Mouse (Mus musculus) adrenal gland (tissue): ENCODE measurements around the gene Etl4.
"Not testable (repeated sequence)": the region's sequence is repeated elsewhere in the genome, so short reads cannot be mapped to it uniquely, and the experiment has no call there.

Source experiments
- intact Hi-C: fragments of 180-260 bp; cut with DNase I; formaldehyde crosslinking; loops from one replicate; pipeline ENCODE4 v1.15.1; 2025

Etl4 gene

GRCm38 (mm10) chr2:20294596-20294995, 385.0 kb downstream of the Etl4 start:
- intact Hi-C loops, result no loop called here

GRCm38 (mm10) chr2:20302517-20302916, 392.9 kb downstream of the Etl4 start:
- intact Hi-C loops, result no loop called here

DNA sequence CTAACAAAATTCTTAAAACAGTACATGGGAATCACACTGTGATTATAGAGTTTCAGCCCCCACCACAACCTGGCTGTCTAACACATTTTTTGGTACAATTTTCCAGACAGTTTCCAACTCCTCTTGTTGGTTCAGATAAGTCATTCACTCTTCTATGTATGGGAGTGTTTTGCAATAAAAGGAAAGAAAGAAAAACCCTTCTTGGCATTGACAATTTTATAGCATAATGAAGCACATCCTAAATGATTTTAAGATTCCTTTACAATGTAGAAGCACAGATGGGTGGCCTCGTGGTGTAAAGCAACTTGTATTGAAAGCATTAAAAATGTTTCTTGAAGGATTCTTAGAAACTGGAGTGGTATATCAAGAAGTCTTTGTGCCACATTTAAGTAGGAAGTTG, 415.4 kb downstream of the Etl4 start:
- intact Hi-C loops, result no loop called here

- intact Hi-C loops, result no loop called here
These were observed 426.6 kb downstream of the Etl4 start for GRCm38 (mm10) chr2:20336176-20336575.

DNA sequence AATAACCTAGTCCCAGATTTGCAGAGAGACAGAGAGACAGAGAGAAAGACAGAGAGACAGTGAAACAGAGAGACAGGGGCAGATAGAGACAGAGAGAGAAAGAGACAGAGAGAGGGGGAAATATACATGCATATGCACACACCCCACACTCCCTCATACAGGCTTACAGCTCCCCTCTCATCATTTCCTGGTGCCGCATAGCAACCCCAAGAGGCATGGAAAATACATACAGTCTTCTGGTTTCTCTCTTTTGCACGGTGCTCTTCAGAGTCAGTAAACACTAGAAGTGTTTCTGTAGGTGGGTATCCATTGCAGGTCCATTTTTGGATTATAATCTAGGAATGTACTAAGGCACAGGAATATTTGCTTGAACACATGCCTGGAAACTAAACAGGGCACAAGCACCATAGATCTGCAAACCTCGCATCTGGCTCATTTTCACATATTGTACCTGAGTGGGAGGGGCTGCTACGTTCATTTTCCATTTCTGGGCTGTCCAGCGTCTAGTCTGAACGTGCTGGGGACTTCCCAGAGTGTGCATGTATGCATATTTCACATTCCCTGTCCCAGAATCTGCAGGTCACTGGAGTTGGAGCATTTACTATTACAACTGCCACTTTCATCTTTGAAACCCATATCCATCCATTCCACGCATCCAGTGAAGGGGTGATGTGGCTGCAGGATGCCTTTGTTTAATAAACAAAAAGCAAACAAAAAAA, 429.6 kb downstream of the Etl4 start:
- intact Hi-C loops, result no loop called here

DNA sequence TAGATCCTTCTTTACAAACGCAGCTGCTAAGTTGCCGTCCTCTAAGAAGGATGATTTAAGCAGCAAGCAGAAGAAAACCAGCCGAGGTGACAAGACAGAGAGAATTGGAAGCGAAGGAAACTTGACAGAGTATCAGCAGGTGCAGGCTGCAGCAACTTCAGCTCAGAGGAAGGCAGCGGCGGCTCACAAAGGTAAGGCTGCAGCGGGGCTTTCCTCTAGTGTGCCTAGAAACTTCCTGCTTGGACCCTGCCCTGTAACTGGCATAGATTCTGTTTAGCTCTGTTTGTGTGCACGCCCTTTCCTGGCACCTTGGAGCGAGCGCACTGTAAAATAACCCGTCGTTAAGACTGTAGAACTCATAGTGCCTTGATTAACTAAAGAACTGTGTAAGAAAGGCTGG, 430.3 kb downstream of the Etl4 start:
- intact Hi-C loops, result no loop called here

- intact Hi-C loops, result no loop called here
These were observed 437.3 kb downstream of the Etl4 start for GRCm38 (mm10) chr2:20346873-20347272.

- intact Hi-C loops, result no loop called here
These were observed 439.7 kb downstream of the Etl4 start for GRCm38 (mm10) chr2:20349268-20349667.

GRCm38 (mm10) chr2:20352796-20353195, 443.2 kb downstream of the Etl4 start:
- intact Hi-C loops, result no loop called here

- intact Hi-C loops, result no loop called here
These were observed 467.4 kb downstream of the Etl4 start for GRCm38 (mm10) chr2:20377026-20377425.

DNA sequence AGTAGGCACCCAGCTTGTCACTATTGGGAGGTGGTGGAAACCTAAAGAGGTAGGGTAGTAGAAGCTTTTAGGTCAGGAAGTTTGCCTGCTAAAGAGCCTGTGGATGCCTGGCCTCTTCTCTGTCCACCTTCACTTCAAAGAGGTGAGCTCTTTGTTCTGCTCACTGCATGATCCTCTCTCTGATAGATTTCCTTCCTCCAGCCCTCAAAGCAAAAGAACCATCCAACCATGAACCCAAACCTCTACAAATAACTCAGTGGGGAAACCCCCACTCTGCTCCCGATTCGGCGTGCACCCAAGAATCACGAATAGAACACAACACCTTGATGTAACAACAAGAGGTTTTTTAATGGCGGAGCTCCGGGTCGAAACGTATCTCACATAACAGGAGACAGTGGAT, 471.3 kb downstream of the Etl4 start:
- intact Hi-C loops, result not testable (repeated sequence)

DNA sequence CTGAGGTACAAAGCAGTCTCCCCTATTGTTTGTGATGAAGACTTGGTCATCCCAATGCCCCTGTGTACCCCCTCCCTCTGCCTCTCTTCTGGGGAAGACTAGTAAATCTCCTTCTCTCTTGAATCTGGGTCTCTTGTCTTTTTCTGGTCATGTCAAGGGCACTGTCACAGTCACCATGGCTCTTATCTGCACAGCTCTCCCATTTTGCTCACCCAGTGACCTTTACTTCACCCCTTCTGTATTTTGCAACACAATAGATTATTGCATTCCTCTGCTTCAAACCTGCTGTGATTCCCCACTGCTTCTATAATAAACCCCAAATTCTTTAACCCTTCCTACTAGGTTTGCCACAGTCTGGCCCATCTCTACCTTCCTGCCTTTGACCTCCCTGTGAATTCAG, 484.5 kb downstream of the Etl4 start:
- intact Hi-C loops, result no loop called here

- intact Hi-C loops, result no loop called here
These were observed 487.4 kb downstream of the Etl4 start for GRCm38 (mm10) chr2:20396978-20397377.

DNA sequence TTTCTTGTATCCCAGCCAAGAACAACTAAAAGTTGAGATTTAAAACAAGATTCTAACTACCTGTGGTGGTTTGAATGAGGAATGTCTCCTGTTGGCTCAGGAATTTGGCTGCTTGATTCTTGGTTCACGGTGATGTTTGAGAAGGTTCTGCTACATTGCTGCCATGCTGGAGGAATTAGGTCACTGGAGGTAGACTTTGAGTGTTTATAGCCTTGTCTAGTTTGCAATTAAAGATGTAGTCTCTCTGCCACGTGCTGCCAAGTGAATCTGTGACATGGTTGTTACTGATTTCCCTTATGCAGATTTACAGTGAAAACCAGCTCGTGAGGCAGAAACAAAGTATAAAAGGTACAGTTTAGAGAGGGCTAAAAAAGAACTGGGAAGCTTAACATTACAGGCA, 491.0 kb downstream of the Etl4 start:
- intact Hi-C loops, result no loop called here

- intact Hi-C loops, result no loop called here
These were observed 494.8 kb downstream of the Etl4 start for GRCm38 (mm10) chr2:20404395-20404794.

DNA sequence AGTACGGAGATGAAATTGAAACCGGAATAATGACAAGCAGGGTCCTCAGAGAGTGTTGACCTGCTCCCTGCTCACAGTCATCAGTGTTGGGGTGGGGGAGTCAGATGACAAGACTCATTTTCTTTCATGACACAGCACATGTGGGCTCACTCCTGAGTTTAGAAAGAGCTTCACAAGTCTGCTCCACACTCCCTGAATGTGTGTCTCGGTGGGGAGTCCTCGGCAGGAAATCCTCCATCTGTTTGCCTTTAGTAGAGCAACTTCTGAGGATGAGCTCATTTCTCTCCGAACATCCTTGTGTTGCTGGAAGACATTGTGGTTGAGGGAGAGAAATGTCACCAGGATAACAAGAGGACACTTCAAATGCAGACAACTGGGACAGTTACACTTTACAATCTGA, 497.5 kb downstream of the Etl4 start:
- intact Hi-C loops, result no loop called here

DNA sequence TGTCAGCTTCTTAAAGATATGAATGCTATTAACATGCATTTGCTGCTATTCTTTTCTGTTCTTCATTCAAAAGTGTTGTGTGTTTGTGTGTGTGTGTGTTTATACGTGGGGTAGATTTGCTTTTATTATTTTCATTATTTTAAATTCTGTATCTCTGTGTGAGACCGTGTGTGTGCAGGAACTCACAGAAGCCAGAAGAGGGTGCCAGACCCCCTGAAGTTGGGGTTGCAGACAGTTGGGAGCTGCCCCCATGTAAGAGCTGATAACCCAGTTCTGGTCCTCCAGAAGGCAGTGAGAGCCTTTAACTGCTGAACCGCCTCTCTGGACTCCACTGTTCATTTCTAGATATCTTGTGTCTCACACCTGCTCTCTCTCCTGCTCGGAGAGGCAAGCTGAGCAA, 505.3 kb downstream of the Etl4 start:
- intact Hi-C loops, result no loop called here

DNA sequence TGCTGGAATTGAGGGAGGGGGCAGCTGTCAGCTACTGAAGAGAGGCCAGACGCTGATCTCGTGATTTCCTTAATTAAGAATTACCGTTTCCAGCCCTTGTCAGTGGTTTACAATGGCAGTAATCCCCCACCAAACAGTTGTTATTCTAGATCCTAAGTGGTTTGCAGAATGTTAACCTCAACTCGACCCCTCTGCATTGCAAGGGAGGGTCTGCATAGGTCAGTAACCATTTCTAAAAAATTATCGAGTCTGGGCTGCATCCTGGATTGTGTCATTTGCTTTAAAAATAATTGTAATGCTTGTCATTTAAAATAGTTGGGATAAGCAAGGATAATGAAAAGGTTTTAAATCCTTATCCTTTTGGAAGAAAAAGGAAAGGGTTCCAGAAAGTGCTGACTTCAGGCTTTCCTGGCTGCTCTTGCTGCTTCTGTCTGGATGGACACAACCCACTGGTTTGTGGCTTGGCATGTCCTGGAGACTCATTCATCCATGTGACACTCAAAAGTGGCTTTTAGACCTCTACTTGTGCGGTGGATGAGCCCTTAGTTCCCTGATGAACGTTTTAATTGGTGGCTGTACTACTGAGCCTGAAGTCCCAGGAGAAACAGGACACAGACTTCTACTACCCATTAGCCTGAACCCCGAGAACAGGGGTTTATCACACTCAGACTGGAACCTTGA, 507.5 kb downstream of the Etl4 start:
- intact Hi-C loops, result no loop called here

DNA sequence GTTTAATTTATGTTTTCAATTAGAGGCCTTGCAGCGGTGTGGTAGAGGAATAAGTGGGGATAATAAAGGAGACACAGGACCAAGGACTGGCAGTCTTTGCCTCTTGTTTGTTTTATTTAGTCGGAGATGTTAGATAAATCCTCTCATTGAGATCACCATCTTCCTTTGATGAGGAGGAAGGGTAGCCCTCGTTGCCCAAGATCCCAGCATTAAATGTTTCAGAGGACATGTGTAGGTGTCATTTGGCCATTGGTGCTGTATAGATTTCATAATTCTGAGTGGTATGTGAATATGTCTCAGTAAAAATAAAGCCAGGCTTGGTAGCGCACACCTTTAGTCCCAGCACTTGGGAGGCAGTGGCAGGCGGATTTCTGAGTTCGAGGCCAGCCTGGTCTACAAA, 508.4 kb downstream of the Etl4 start:
- intact Hi-C loops, result no loop called here

DNA sequence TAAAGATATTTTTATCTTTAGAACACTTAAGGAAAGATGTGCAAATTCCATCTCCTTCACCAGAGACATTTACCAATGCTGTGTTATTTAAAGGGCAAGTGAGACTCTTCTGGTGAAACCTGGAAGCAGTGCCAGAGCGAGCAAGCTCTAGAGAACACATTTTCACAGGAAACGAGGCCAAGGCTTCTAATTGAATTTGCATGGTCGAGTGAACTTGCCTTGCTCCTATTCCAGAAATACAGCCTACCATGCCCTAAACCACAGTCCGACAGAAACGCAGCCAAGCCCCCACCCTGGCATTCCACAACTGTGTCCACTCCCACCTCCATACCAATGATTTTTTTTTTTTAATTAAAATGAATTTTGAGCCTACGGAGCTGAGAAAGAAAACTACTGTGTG, 510.4 kb downstream of the Etl4 start:
- intact Hi-C loops, result no loop called here

- intact Hi-C loops, result no loop called here
These were observed 512.7 kb downstream of the Etl4 start for GRCm38 (mm10) chr2:20422275-20422674.

DNA sequence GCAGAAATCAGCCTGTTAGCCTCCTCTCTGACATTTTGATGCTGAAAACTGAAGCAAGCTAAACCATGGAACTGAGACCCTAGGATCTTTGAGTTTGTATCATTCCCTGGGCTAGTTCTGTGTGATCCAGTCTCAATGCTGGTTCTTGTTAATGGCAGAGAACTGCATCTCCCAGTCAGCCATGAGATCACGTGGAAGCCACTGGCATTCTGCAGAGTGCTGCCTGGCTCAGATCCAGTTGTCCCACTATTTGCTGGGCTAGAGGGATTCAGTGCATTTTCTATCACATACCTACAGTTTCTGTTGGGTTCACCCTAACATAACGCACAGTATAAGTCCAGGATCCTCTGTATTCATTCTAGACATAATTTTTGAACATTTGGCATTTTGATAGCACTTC, 524.1 kb downstream of the Etl4 start:
- intact Hi-C loops, result no loop called here

DNA sequence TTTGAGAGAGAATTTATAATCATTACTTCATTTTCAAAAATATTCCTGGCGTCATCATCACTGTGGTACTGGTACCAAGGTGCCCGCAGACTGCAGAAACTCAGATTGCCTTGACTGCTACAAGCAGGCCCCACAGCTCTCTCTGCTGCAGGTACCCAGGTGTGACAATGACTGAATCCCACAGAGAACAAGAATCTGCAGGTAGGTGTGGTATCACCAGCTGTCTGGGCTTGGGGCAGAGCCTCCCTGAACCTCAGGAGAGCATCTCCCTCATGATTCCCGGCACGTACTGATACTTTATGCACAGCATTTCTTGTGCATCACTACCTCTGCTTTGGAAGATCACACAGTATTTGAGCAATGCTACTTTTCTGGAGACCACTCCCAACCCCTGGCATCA, 526.0 kb downstream of the Etl4 start:
- intact Hi-C loops, result no loop called here
